Mouse (Mus musculus): Measurements from ENCODE around the gene Sh3bp5.

Sh3bp5 gene

GRCm38 (mm10) chr14:31337406-31337805 lies 98.5 kb downstream of the Sh3bp5 start:
- no peak for DNase-seq (ENCODE audit: low spot score)

- DNase-seq (ENCODE audit: low spot score) = peak; percentile 98
Measured at GRCm38 (mm10) chr14:31336369-31337155, 99.3 kb downstream of the Sh3bp5 start, which contains the start of gene Capn7. Gene Capn7, plus strand, starts transcription at chr14:31336638.

GRCm38 (mm10) chr14:31335765-31336164 lies 100.1 kb downstream of the Sh3bp5 start:
- no peak for DNase-seq (ENCODE audit: low spot score)

GRCm38 (mm10) chr14:31330957-31331356 lies 104.9 kb downstream of the Sh3bp5 start:
- DNase-seq (ENCODE audit: low spot score) = no peak

GRCm38 (mm10) chr14:31329741-31330140 lies 106.1 kb downstream of the Sh3bp5 start:
- no peak for DNase-seq (ENCODE audit: low spot score)

GRCm38 (mm10) chr14:31327681-31328080 lies 108.2 kb downstream of the Sh3bp5 start:
- no peak for DNase-seq (ENCODE audit: low spot score)

- no peak for DNase-seq (ENCODE audit: low spot score)
Measured at GRCm38 (mm10) chr14:31327196-31327595, 108.7 kb downstream of the Sh3bp5 start.

GRCm38 (mm10) chr14:31326770-31327169 lies 109.1 kb downstream of the Sh3bp5 start:
- no peak for DNase-seq (ENCODE audit: low spot score)

- no peak for DNase-seq (ENCODE audit: low spot score)
Measured at GRCm38 (mm10) chr14:31325551-31325950, 110.3 kb downstream of the Sh3bp5 start.

- DNase-seq (ENCODE audit: low spot score) = no peak
Measured at GRCm38 (mm10) chr14:31324851-31325250, 111.0 kb downstream of the Sh3bp5 start.

GRCm38 (mm10) chr14:31323849-31324792 lies 111.8 kb downstream of the Sh3bp5 start, which contains the start of gene Dnah1:
Gene Dnah1, minus strand, starts transcription at chr14:31323896.
- DNase-seq (ENCODE audit: low spot score) = peak; percentile 47

- DNase-seq (ENCODE audit: low spot score) = no peak
Measured at GRCm38 (mm10) chr14:31323189-31323588, 112.7 kb downstream of the Sh3bp5 start.

GRCm38 (mm10) chr14:31322191-31322590 lies 113.7 kb downstream of the Sh3bp5 start:
- no peak for DNase-seq (ENCODE audit: low spot score)

- DNase-seq (ENCODE audit: low spot score) = no peak
Measured at GRCm38 (mm10) chr14:31321181-31321580, 114.7 kb downstream of the Sh3bp5 start.

GRCm38 (mm10) chr14:31319546-31319945 lies 116.3 kb downstream of the Sh3bp5 start:
- DNase-seq (ENCODE audit: low spot score) = no peak

GRCm38 (mm10) chr14:31317754-31318153 lies 118.1 kb downstream of the Sh3bp5 start:
- no peak for DNase-seq (ENCODE audit: low spot score)

GRCm38 (mm10) chr14:31316613-31317012 lies 119.3 kb downstream of the Sh3bp5 start:
- no peak for DNase-seq (ENCODE audit: low spot score)

- DNase-seq (ENCODE audit: low spot score) = no peak
Measured at GRCm38 (mm10) chr14:31313192-31313591, 122.7 kb downstream of the Sh3bp5 start.
